Mouse (Mus musculus): ENCODE measurements around the gene Gm48551. TPM values are rescaled to one million over a fixed set of nuclear protein-coding genes. Genes with fewer than 3 reads are reported as not detected.

Gm48551 gene
- polyA plus RNA-seq, 1 experiment from 2014 or later = 8.2 TPM

GRCm38 (mm10) chr10:81390678-81390965 is 6.4 kb downstream of the Gm48551 start:
- H3K4me3 ChIP-seq = no peak overlapping the region
- H3K9ac ChIP-seq = 0 out of 2 replicates have a peak overlapping the region, but pooled peaks have one; percentile 5
- H3K27ac ChIP-seq (replicated peaks) = no peak overlapping the region
- no peaks in the 10 kb centered on the region for H3K27me3 ChIP-seq
- no peaks in the 10 kb centered on the region for H3K9me3 ChIP-seq
- 91% methylated on average over 13 of the region's 13 CpGs for WGBS
- H3K36me3 ChIP-seq = peaks cover 41% of the 10 kb centered on the region
- no peak for ATAC-seq (ENCODE audit: low read depth)
- H3K4me2 ChIP-seq = no peak overlapping the region
- peaks cover 27% of the 10 kb centered on the region for H3K4me1 ChIP-seq (replicated peaks)

- H3K9me3 ChIP-seq = no peaks in the 10 kb centered on the region
- no peaks in the 10 kb centered on the region for H3K27me3 ChIP-seq
- H3K4me2 ChIP-seq = no peak overlapping the region
- 84% methylated on average over 6 of the region's 6 CpGs for WGBS
- ATAC-seq (ENCODE audit: low read depth) = no peak
- H3K4me1 ChIP-seq (replicated peaks) = peaks cover 37% of the 10 kb centered on the region
- no peak overlapping the region for H3K9ac ChIP-seq
- peaks cover 25% of the 10 kb centered on the region for H3K36me3 ChIP-seq
- H3K4me3 ChIP-seq = no peak overlapping the region
- H3K27ac ChIP-seq (replicated peaks) = no peak overlapping the region
These were observed 8.0 kb downstream of the Gm48551 start for GRCm38 (mm10) chr10:81392270-81392669.

GRCm38 (mm10) chr10:81392781-81393185 is 8.5 kb downstream of the Gm48551 start, which contains the start of gene Smim24:
Smim24 (plus strand) TSS chr10:81393051.
- no peaks in the 10 kb centered on the region for H3K9me3 ChIP-seq
- ATAC-seq (ENCODE audit: low read depth) = no peak
- peak within 1 kb of the TSS; percentile 47 for H3K4me2 ChIP-seq
- H3K36me3 ChIP-seq = peaks cover 25% of the 10 kb centered on the region
- 58% methylated on average over 14 of the region's 14 CpGs for WGBS
- H3K4me3 ChIP-seq = peak within 1 kb of the TSS; percentile 15
- H3K27me3 ChIP-seq = no peaks in the 10 kb centered on the region
- H3K9ac ChIP-seq = peak within 1 kb of the TSS; percentile 63
- H3K27ac ChIP-seq (replicated peaks) = peak within 1 kb of the TSS; percentile 64
- H3K4me1 ChIP-seq (replicated peaks) = peaks cover 41% of the 10 kb centered on the region

GRCm38 (mm10) chr10:81393456-81394063 is 9.3 kb downstream of the Gm48551 start:
- WGBS = 8% methylated on average over 19 of the region's 19 CpGs
- no peak for ATAC-seq (ENCODE audit: low read depth)
- Histone ChIP-seq H3K4me1 (replicated peaks) (peaks cover 41% of the 10 kb centered on the region), H3K4me2 (peak overlapping the region; percentile 47), H3K27me3 (no peaks in the 10 kb centered on the region), H3K9me3 (no peaks in the 10 kb centered on the region), H3K9ac (peak overlapping the region; percentile 63), H3K4me3 (peak overlapping the region; percentile 15), H3K36me3 (peaks cover 18% of the 10 kb centered on the region), H3K27ac (replicated peaks) (peak overlapping the region; percentile 64)

GRCm38 (mm10) chr10:81395127-81395526 is 10.9 kb downstream of the Gm48551 start:
- Histone ChIP-seq H3K27ac (replicated peaks) (no peak overlapping the region), H3K27me3 (0 out of 2 replicates have a peak, but pooled peaks cover 3% of the 10 kb centered on the region), H3K4me1 (replicated peaks) (peaks cover 45% of the 10 kb centered on the region), H3K36me3 (peaks cover 26% of the 10 kb centered on the region), H3K4me3 (no peak overlapping the region), H3K4me2 (no peak overlapping the region), H3K9me3 (no peaks in the 10 kb centered on the region), H3K9ac (no peak overlapping the region)
- WGBS = 17% methylated on average over 5 of the region's 5 CpGs
- no peak for ATAC-seq (ENCODE audit: low read depth)

GRCm38 (mm10) chr10:81395865-81396264 is 11.6 kb downstream of the Gm48551 start:
- Histone ChIP-seq H3K27me3 (0 out of 2 replicates have a peak, but pooled peaks cover 3% of the 10 kb centered on the region), H3K4me3 (no peak overlapping the region), H3K4me1 (replicated peaks) (peaks cover 52% of the 10 kb centered on the region), H3K9me3 (no peaks in the 10 kb centered on the region), H3K36me3 (peaks cover 29% of the 10 kb centered on the region), H3K9ac (no peak overlapping the region), H3K4me2 (no peak overlapping the region), H3K27ac (replicated peaks) (peak overlapping the region; percentile 56)
- no peak for ATAC-seq (ENCODE audit: low read depth)
- WGBS = 71% methylated on average over 4 of the region's 4 CpGs

GRCm38 (mm10) chr10:81396749-81397148 is 12.5 kb downstream of the Gm48551 start:
- no peak for ATAC-seq (ENCODE audit: low read depth)
- no peak overlapping the region for H3K4me2 ChIP-seq
- H3K4me1 ChIP-seq (replicated peaks) = peaks cover 61% of the 10 kb centered on the region
- WGBS = 58% methylated on average over 5 of the region's 5 CpGs
- peak overlapping the region; percentile 56 for H3K27ac ChIP-seq (replicated peaks)
- H3K27me3 ChIP-seq = 0 out of 2 replicates have a peak, but pooled peaks cover 3% of the 10 kb centered on the region
- no peak overlapping the region for H3K4me3 ChIP-seq
- peaks cover 24% of the 10 kb centered on the region for H3K36me3 ChIP-seq
- peak overlapping the region; percentile 50 for H3K9ac ChIP-seq
- no peaks in the 10 kb centered on the region for H3K9me3 ChIP-seq

GRCm38 (mm10) chr10:81399296-81399695 is 15.0 kb downstream of the Gm48551 start:
- H3K27ac ChIP-seq (replicated peaks) = no peak overlapping the region
- H3K9me3 ChIP-seq = no peaks in the 10 kb centered on the region
- peaks cover 31% of the 10 kb centered on the region for H3K36me3 ChIP-seq
- 0 out of 2 replicates have a peak, but pooled peaks cover 3% of the 10 kb centered on the region for H3K27me3 ChIP-seq
- H3K4me3 ChIP-seq = no peak overlapping the region
- 0 out of 2 replicates have a peak overlapping the region, but pooled peaks have one; percentile 50 for H3K9ac ChIP-seq
- H3K4me1 ChIP-seq (replicated peaks) = peaks cover 70% of the 10 kb centered on the region
- H3K4me2 ChIP-seq = 0 out of 2 replicates have a peak overlapping the region, but pooled peaks have one; percentile 33
- 51% methylated on average over 5 of the region's 5 CpGs for WGBS
- no peak for ATAC-seq (ENCODE audit: low read depth)

GRCm38 (mm10) chr10:81399798-81400308 is 15.6 kb downstream of the Gm48551 start:
- Histone ChIP-seq H3K9ac (peak overlapping the region; percentile 50; the same call in 1 of the 2 replicates), H3K27me3 (0 out of 2 replicates have a peak, but pooled peaks cover 3% of the 10 kb centered on the region), H3K27ac (replicated peaks) (peak overlapping the region; percentile 95; the same call in 1 of the 2 replicates), H3K9me3 (no peaks in the 10 kb centered on the region), H3K4me1 (replicated peaks) (peaks cover 70% of the 10 kb centered on the region), H3K4me3 (0 out of 2 replicates have a peak overlapping the region, but pooled peaks have one; percentile 4), H3K36me3 (peaks cover 36% of the 10 kb centered on the region), H3K4me2 (peak overlapping the region; percentile 33)
- no peak for ATAC-seq (ENCODE audit: low read depth)
- 76% methylated on average over 18 of the region's 18 CpGs for WGBS

GRCm38 (mm10) chr10:81400371-81401204 is 16.3 kb downstream of the Gm48551 start:
- peaks cover 70% of the 10 kb centered on the region for H3K4me1 ChIP-seq (replicated peaks)
- WGBS = 32% methylated on average over 22 of the region's 22 CpGs
- H3K4me2 ChIP-seq = peak overlapping the region; percentile 33
- no peaks in the 10 kb centered on the region for H3K9me3 ChIP-seq
- peaks cover 41% of the 10 kb centered on the region for H3K36me3 ChIP-seq
- H3K27me3 ChIP-seq = 0 out of 2 replicates have a peak, but pooled peaks cover 3% of the 10 kb centered on the region
- ATAC-seq (ENCODE audit: low read depth) = no peak
- H3K9ac ChIP-seq = peak overlapping the region; percentile 50
- H3K27ac ChIP-seq (replicated peaks) = peak overlapping the region; percentile 95
- no peak overlapping the region for H3K4me3 ChIP-seq

GRCm38 (mm10) chr10:81401205-81401520 is 16.9 kb downstream of the Gm48551 start:
- ATAC-seq (ENCODE audit: low read depth) = 0 out of 2 replicates have a peak, but pooled peaks have one; percentile 0
- Histone ChIP-seq H3K4me1 (replicated peaks) (peaks cover 71% of the 10 kb centered on the region), H3K27me3 (0 out of 2 replicates have a peak, but pooled peaks cover 3% of the 10 kb centered on the region), H3K4me2 (peak overlapping the region; percentile 39), H3K9ac (no peak overlapping the region), H3K4me3 (no peak overlapping the region), H3K9me3 (no peaks in the 10 kb centered on the region), H3K27ac (replicated peaks) (peak overlapping the region; percentile 95), H3K36me3 (peaks cover 47% of the 10 kb centered on the region)
- WGBS = 23% methylated on average over 10 of the region's 10 CpGs

Data from neural tube, embryonic 13.5 days (tissue).